Mouse (Mus musculus) cerebellum, postnatal 25 days (tissue): ENCODE results near the gene Rbm12.

Experiments used
- DNase-seq, 2 experiments: peaks; one replicate each; pipeline ENCODE4 v3.0.0; 2021; ENCODE audit warnings: mixed read lengths in 2 of 2

Rbm12 gene

DNA sequence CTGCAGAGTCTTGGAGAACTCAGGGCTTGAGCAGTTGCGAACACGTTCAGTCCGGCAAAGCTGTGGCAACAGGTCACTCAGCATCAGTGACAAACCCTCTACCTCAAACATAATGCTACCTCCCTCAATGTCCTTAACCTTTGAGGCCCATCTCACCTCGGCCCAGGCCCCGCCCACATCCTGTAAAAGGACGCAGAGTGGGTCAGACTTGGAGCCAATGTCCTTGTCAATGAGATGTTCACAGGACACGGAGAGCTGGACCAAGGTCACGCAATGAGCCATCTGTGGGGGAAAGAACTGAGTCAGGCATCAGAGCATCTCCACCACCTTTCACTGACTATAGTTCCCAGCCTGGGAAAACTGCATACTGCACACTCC is 32.6 kb downstream of the Rbm12 start:
- no peak for DNase-seq

DNA sequence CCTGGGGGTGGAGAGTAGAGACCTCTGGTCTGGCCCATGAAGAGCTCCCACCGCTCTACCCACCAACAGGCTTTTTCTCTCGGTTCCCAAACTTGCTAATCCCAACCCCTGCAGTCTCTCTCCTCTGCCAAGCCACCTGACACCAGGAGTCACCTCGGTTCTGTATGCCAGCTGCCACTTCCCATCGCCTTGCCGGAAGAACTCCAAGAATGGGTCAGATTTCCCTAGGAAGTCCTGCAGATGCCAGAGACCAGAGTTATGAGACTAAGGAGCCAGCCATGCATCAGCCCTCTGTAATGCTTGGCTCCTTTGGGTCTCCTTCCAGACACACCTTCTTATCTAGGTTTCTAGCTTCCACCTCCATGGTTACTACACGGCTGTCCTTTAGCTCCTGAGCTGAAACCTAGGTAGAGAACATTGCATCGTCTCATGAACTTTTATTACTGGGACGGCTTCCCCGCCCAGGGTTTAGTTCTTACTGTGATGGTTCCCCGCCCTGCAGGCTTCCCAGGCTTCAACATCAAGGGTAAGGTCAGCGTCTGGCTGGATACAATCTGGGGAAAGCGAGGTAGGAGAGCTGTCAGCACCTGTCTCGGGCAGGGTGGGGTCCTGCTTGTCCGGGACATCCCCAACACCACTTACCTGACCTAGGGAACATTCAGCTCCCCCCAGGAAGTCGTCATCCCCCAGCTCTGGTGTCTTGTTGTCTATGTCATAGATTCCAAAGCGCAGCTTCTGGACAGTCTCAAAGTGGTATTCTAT is 33.2 kb downstream of the Rbm12 start:
- DNase-seq, result no peak

DNA sequence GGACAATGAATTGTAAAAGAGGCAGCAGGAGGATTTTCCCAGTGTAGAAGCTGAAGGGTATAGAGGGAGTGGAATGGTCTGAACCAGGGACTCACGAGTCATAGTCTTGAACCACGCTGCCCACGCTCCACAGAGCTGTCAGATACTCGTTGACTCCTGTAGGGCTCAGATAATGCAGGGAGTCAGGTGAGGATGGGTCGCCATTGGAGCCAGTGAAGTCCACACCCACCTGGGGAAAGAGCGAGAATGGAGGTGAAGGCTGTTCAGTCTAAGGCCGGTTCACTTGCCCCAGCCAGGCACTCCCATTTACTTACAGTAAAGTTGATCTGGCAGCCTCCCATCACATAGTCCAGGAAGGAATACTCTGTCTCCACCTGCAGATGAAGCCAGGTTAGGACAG is 34.3 kb downstream of the Rbm12 start:
- DNase-seq, result no peak

- no peak for DNase-seq
Observed at GRCm38 (mm10) chr2:156073725-156074124, 38.1 kb downstream of the Rbm12 start.

DNA sequence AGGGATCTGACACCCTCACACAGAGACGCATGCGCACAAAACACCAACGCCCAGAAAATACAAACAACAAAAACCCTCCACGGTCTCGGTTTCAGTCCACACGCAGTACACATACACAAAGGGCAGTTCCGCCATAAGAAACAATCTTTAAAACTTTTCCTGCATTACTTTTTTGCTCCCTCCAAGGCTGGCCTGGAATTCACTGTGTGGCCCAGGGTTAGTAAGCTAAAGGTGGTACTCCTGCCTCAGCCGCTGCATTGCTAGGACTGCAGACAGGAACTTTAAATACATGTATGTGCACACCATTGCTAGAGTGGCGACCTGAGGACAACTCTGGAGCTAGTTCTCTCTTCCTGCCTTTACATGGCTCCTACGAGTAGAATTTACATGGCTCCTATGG is 40.5 kb downstream of the Rbm12 start:
- DNase-seq, result no peak

DNA sequence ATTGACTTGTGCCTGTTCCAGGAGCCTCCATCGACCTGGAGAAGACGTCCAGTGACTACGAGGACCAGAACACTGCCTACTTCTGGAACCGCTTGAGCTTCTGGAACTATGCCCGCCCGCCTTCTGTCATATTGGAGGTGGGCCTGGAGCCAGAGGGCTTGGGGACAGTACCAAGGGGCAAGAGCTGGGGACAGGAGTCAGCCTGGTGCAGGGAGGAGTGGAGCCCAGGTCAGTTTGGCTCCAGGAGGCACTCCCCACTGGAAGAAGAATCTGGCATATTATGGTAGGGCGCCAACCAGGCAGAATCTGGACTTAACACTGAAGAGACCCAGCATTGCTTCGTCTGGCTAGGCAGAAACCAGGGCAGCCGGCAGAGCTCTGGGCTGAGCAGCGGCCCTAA is 43.9 kb downstream of the Rbm12 start:
- peak; percentile 74 to 84 for DNase-seq

- DNase-seq, result no peak
Observed at GRCm38 (mm10) chr2:156066126-156066525, 45.7 kb downstream of the Rbm12 start.

DNA sequence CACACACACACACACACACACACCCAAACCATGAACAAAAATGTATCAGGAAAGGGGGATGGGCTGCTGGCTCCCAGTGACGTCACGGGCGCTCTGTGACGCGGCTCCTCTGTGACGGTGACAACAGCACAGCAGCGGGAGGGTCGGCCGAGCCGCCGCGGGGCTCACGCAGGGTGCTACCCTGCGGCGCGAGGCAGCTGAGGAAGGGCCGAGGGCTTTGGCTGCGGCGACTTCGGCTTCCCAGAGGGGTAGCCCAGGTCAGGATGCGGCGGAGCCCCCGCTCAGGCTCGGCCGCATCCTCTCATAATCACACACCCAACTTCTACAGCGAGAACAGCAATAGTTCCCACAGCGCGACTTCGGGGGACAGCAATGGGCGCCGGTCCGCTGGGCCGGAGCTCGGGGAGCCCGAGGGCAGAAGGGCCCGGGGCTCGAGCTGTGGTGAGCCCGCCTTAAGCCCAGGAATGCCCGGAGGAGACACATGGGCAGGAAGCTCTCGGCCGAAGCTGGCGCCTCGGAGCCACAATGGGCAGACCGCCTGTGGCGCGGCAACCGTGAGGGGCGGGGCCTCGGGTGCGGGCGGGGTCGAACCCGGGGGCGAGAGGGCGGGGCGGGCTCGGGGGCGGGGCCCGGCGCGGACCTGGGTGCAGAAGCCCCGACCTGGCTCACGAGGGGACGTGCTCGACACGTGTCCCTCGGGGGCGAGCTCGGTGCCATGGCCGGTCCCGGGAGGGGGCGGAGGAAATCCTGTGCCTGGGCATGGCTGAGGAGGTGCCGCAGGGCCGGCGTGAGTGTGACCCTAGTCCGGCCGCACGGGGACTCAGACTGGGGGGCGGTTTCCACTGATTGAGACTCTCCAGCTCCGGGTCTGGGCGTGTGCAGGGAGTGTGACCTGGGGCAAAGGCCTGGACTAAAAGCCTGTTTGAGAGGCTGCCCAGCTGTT is 46.4 kb downstream of the Rbm12 start, which contains the start of gene Spag4:
Gene Spag4, plus strand, starts transcription at position 77 of the 943 bp plus-strand sequence.
- peak; percentile 77 to 85 for DNase-seq

DNA sequence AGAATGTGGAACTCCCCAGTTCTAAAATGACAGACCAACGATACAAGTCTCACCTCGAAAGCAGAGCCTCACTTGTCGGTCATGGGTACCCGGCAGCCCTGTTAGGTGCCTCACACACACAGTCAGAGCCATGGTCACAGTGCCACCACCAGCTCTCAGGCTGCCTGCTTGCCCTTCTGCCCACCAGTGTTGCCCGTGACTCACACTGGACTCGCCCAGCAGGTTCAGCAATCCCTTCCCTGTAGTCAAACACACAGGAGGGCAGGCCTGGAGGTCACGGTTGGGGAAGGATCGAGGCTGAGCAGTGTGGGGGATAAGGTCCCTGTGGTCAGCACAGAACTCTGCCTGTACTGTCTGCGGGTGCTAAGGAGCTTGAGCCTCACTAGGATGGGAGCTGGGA is 59.0 kb downstream of the Rbm12 start, which contains the start of gene Fer1l4:
Gene Fer1l4, minus strand, starts transcription at position 132 of the 400 bp plus-strand sequence.
- DNase-seq, result no peak

DNA sequence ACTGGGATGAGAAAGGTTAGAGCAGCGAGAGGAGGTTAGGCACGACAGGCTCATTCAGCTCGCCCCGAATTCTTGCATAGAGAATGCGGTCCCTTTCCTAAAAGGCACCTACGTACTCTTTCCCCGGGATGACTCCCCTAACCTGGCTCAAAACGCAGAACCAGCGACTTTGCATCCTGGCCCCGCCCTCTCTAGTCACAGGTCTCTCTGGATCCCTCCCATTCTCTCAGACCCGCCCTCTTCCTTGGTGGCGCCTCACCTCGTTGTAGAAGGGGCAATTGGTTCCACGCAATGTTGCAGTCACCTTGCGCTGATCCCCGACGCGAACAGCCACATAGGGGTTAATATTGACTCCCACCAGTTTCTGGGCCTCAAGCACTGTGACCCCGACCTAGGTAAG is 63.8 kb downstream of the Rbm12 start:
- no peak for DNase-seq

DNA sequence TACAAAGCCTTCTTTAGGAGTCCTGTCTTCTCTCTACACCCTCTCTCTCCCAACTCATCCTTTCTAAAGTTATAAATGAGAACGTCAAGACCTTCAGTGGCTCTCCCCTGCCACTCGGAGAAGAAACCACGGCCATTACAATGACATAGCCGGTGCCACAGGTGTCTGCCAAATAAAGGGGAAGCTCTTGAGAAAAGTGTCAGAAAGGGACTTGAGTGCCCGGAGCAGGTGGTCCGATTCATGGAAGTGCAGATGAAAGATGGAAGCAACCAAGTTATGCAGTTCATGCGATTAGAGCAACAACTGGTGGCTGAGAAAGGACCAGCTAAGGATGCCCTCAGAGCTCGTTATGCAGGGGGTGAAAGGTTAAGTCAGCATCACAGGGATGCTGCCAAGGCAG is 68.9 kb downstream of the Rbm12 start:
- DNase-seq, result no peak
